ENCODE assay signal across 8 mouse cellular contexts in genomic region chr7:119720253-119720946, GRCm38 (mm10). TPM values are rescaled to one million over a fixed set of nuclear protein-coding genes. Genes with fewer than 3 reads are reported as not detected.
DNase-seq lines count a peak whose midpoint lies in the region; ATAC-seq lines count a peak whose summit lies in the region.

TSS of gene Thumpd1 (minus strand) at chr7:119720798.

- intact Hi-C loops in heart, postnatal 14 days (cut with DNase I) = loop anchor here (5.0 kb wide), 1 partner anchor 72 kb away; the partner anchor contains the start of genes Eri2 and Rexo5

- no peaks in the 10 kb centered on the region for H3K27me3 ChIP-seq in forebrain, embryonic 14.5 days (replicated peaks; ENCODE audit: control insufficient read depth, insufficient read depth, low read length)
- H3K27me3 ChIP-seq in neural tube, embryonic 15.5 days (replicated peaks) = 0 out of 2 replicates have a peak, but pooled peaks cover 4% of the 10 kb centered on the region

- H3K4me2 ChIP-seq in forebrain, embryonic 14.5 days (ENCODE audit: low read length) = peak within 1 kb of the TSS; percentile 73
- peak within 1 kb of the TSS; percentile 83 for H3K4me2 ChIP-seq in neural tube, embryonic 15.5 days

- H3K4me1 ChIP-seq in forebrain, embryonic 14.5 days (ENCODE audit: control insufficient read depth, insufficient read depth, low read length) = 0 out of 2 replicates have a peak, but pooled peaks cover 3% of the 10 kb centered on the region
- H3K4me1 ChIP-seq in neural tube, embryonic 15.5 days = peaks cover 21% of the 10 kb centered on the region

- H3K36me3 ChIP-seq in forebrain, embryonic 14.5 days (ENCODE audit: control insufficient read depth, insufficient read depth, low read length) = peaks cover 31% of the 10 kb centered on the region
- H3K36me3 ChIP-seq in neural tube, embryonic 15.5 days = peaks cover 33% of the 10 kb centered on the region

- H3K4me3 ChIP-seq in forebrain, embryonic 14.5 days (ENCODE audit: low read depth, low read length) = peak within 1 kb of the TSS; percentile 90
- H3K4me3 ChIP-seq in neural tube, embryonic 15.5 days (replicated peaks) = peak within 1 kb of the TSS; percentile 97

- H3K27ac ChIP-seq in forebrain, embryonic 14.5 days (ENCODE audit: low read depth, low read length) = peak within 1 kb of the TSS; percentile 33; the same call in 1 of the 2 replicates
- peak within 1 kb of the TSS; percentile 83 for H3K27ac ChIP-seq in neural tube, embryonic 15.5 days (replicated peaks)

- under 1% methylated on average over 60 of the region's 60 CpGs for WGBS in forebrain, embryonic 14.5 days
- under 1% methylated on average over 60 of the region's 60 CpGs for WGBS in neural tube, embryonic 15.5 days

- H3K9ac ChIP-seq in forebrain, embryonic 14.5 days (ENCODE audit: low read length) = peak within 1 kb of the TSS; percentile 77
- peak within 1 kb of the TSS; percentile 87 for H3K9ac ChIP-seq in neural tube, embryonic 15.5 days (replicated peaks)

- ATAC-seq in forebrain, embryonic 14.5 days = peak; percentile 98
- peak; percentile 98 for ATAC-seq in neural tube, embryonic 15.5 days (ENCODE audit: low FRiP score)

- no peaks in the 10 kb centered on the region for H3K9me3 ChIP-seq in forebrain, embryonic 14.5 days (replicated peaks; ENCODE audit: control insufficient read depth, low read length)
- no peaks in the 10 kb centered on the region for H3K9me3 ChIP-seq in neural tube, embryonic 15.5 days (replicated peaks)

- DNase-seq in ES-CJ7 (ENCODE audit: low read depth, low spot score) = peak; percentile 95
- peak; percentile 88 for DNase-seq in cerebellum, adult 11 months
- DNase-seq in forebrain, embryonic 14.5 days (ENCODE audit: low spot score) = peak; percentile 97
- DNase-seq in heart, postnatal 14 days = peak; percentile 91 to 97
- peak; percentile 95 for DNase-seq in layer of hippocampus, adult 11-12 months (ENCODE audit: low spot score)
- DNase-seq in lung, adult 18-20 months = peak; percentile 89 to 91
- peak; percentile 94 for DNase-seq in testis, postnatal 14 days (ENCODE audit: low spot score)

RNA-seq across cellular contexts. Expression of gene Thumpd1, which starts in this region (rescaled TPM):
- polyA plus RNA-seq in forebrain, embryonic 14.5 days (2014; fragmentation: Nextera tagmentation; extraction: Ambion mirVana) = 92.9 and 102 TPM in 2 replicates
- 10 to 100 TPM; 13.3 to 16.4 TPM for total RNA-seq in heart, postnatal 14 days (2021)
- 65.0 and 68.6 TPM in 2 replicates for polyA plus RNA-seq in neural tube, embryonic 15.5 days (2015; fragmentation: Nextera tagmentation; extraction: Ambion mirVana)

Comparison
In these comparisons a context has a peak if more than half of its experiments do, and no peak if none do; other contexts are left out.
1. Peak in every context shown above with its lines: DNase-seq, ATAC-seq, H3K4me3 ChIP-seq and H3K27ac ChIP-seq.